Comparison of ENCODE assay signal across 22 mouse cellular contexts in genomic region chr12:93142265-93142664, GRCm38 (mm10).
DNase-seq lines count a peak whose midpoint lies in the region; ATAC-seq and TF ChIP-seq lines count a peak whose summit lies in the region.
"Had no signal": no experiment of that assay in that cellular context is flagged by ENCODE, and none has a peak within 500 bp of the region (broad histone marks: within the 10 kb centered on the region; RNA-seq: fewer than 3 reads in every experiment).

No protein-coding gene starts in this region.

- no peak for TF ChIP-seq CTCF in brain, embryonic 14.5 days (IDR thresholded peaks at IDR 0.05; ENCODE audit: borderline replicate concordance, extremely low read depth, insufficient read depth, insufficient read length)
- TF ChIP-seq CTCF in midbrain, postnatal 0 days (IDR thresholded peaks at IDR 0.05) = no peak

- no peaks in the 10 kb centered on the region for H3K4me1 ChIP-seq in hindbrain, embryonic 12.5 days
- H3K4me1 ChIP-seq in hindbrain, embryonic 16.5 days (ENCODE audit: control insufficient read depth, insufficient read depth, low read depth, low read length) = no peaks in the 10 kb centered on the region
- no peaks in the 10 kb centered on the region for H3K4me1 ChIP-seq in hindbrain, embryonic 13.5 days (replicated peaks)
- H3K4me1 ChIP-seq in midbrain, postnatal 0 days (ENCODE audit: insufficient read depth, low read length) = no peaks in the 10 kb centered on the region
- H3K4me1 ChIP-seq: embryonic facial prominence, embryonic 12.5 days; forebrain, embryonic 13.5 days; heart, embryonic 13.5 days had no signal

- peak; percentile 49 for DNase-seq in brain, embryonic 14.5 days (ENCODE audit: low read depth)
- peak; percentile 11 for DNase-seq in midbrain, postnatal 0 days (ENCODE audit: low spot score)
- DNase-seq: adrenal gland, adult 8-10 months; adrenal gland, postnatal 36 days; cerebellum, adult 11 months; cerebellum, adult 8-10 months; cerebellum, postnatal 14 days; embryo, embryonic 11 days; gastrocnemius, adult 2 months; gastrocnemius, postnatal 25 days; heart, adult 11 months; heart, postnatal 36 days had no signal

- no peak overlapping the region for H3K4me3 ChIP-seq in hindbrain, embryonic 12.5 days
- no peak overlapping the region for H3K4me3 ChIP-seq in hindbrain, embryonic 16.5 days (ENCODE audit: low read length)
- H3K4me3 ChIP-seq in hindbrain, embryonic 13.5 days = no peak overlapping the region
- H3K4me3 ChIP-seq in midbrain, postnatal 0 days (ENCODE audit: low read depth, low read length) = no peak overlapping the region
- H3K4me3 ChIP-seq: embryonic facial prominence, embryonic 12.5 days; forebrain, embryonic 13.5 days; gastrocnemius, adult 2 months; heart, embryonic 13.5 days had no signal

- TF ChIP-seq POLR2A in brain, embryonic 14.5 days (IDR thresholded peaks at IDR 0.05; ENCODE audit: borderline replicate concordance, extremely low read depth, insufficient read depth, insufficient read length, poor library complexity, severe bottlenecking) = no peak

- H3K4me2 ChIP-seq in hindbrain, embryonic 12.5 days (replicated peaks) = no peak overlapping the region
- no peak overlapping the region for H3K4me2 ChIP-seq in hindbrain, embryonic 16.5 days (ENCODE audit: low read length)
- no peak overlapping the region for H3K4me2 ChIP-seq in hindbrain, embryonic 13.5 days
- H3K4me2 ChIP-seq in midbrain, postnatal 0 days (ENCODE audit: low read depth, low read length, poor library complexity, severe bottlenecking) = no peak overlapping the region
- H3K4me2 ChIP-seq: embryonic facial prominence, embryonic 12.5 days; forebrain, embryonic 13.5 days; heart, embryonic 13.5 days had no signal

- no peak overlapping the region for H3K27ac ChIP-seq in hindbrain, embryonic 12.5 days
- no peak overlapping the region for H3K27ac ChIP-seq in hindbrain, embryonic 16.5 days (ENCODE audit: low read depth, low read length)
- H3K27ac ChIP-seq in hindbrain, embryonic 13.5 days = no peak overlapping the region
- H3K27ac ChIP-seq in midbrain, postnatal 0 days (ENCODE audit: low read depth, low read length) = no peak overlapping the region
- H3K27ac ChIP-seq: embryonic facial prominence, embryonic 12.5 days; forebrain, embryonic 13.5 days; gastrocnemius, adult 2 months; heart, embryonic 13.5 days had no signal

- no peak overlapping the region for H3K9ac ChIP-seq in hindbrain, embryonic 12.5 days
- no peak overlapping the region for H3K9ac ChIP-seq in hindbrain, embryonic 16.5 days (ENCODE audit: low read depth, low read length)
- no peak overlapping the region for H3K9ac ChIP-seq in hindbrain, embryonic 13.5 days
- H3K9ac ChIP-seq in midbrain, postnatal 0 days (replicated peaks; ENCODE audit: low read length, poor library complexity, severe bottlenecking) = no peak overlapping the region
- H3K9ac ChIP-seq: embryonic facial prominence, embryonic 12.5 days; forebrain, embryonic 13.5 days; heart, embryonic 13.5 days had no signal

- no peaks in the 10 kb centered on the region for H3K36me3 ChIP-seq in hindbrain, embryonic 12.5 days
- H3K36me3 ChIP-seq in hindbrain, embryonic 16.5 days (ENCODE audit: control insufficient read depth, insufficient read depth, low read length) = no peaks in the 10 kb centered on the region
- H3K36me3 ChIP-seq in hindbrain, embryonic 13.5 days = no peaks in the 10 kb centered on the region
- no peaks in the 10 kb centered on the region for H3K36me3 ChIP-seq in midbrain, postnatal 0 days (ENCODE audit: insufficient read depth, low read length)
- H3K36me3 ChIP-seq: embryonic facial prominence, embryonic 12.5 days; G1E; heart, embryonic 13.5 days had no signal

- H3K27me3 ChIP-seq in hindbrain, embryonic 12.5 days = no peaks in the 10 kb centered on the region
- H3K27me3 ChIP-seq in hindbrain, embryonic 16.5 days (replicated peaks; ENCODE audit: control insufficient read depth, insufficient read depth, low read length) = no peaks in the 10 kb centered on the region
- H3K27me3 ChIP-seq in hindbrain, embryonic 13.5 days = no peaks in the 10 kb centered on the region
- no peaks in the 10 kb centered on the region for H3K27me3 ChIP-seq in midbrain, postnatal 0 days (ENCODE audit: insufficient read depth, low read length)
- H3K27me3 ChIP-seq: embryonic facial prominence, embryonic 12.5 days; forebrain, embryonic 13.5 days; heart, embryonic 13.5 days had no signal

- ATAC-seq in hindbrain, embryonic 12.5 days (ENCODE audit: low FRiP score) = peak; percentile 32; the same call in 1 of the 2 replicates
- ATAC-seq in hindbrain, embryonic 16.5 days = no peak
- peak; percentile 65; the same call in 1 of the 2 replicates for ATAC-seq in hindbrain, embryonic 13.5 days (ENCODE audit: low FRiP score)
- no peak for ATAC-seq in midbrain, postnatal 0 days (ENCODE audit: low FRiP score)
- ATAC-seq in inflammation-experienced regulatory T-cells, adult 6 months = no peak
- ATAC-seq: CD4-positive, CD25-positive, alpha-beta regulatory T cell, adult 4 months; forebrain, embryonic 13.5 days; intestine, postnatal 0 days had no signal

- H3K9me3 ChIP-seq in hindbrain, embryonic 12.5 days (replicated peaks) = no peaks in the 10 kb centered on the region
- no peaks in the 10 kb centered on the region for H3K9me3 ChIP-seq in hindbrain, embryonic 16.5 days (ENCODE audit: control insufficient read depth, low read length)
- H3K9me3 ChIP-seq in hindbrain, embryonic 13.5 days = no peaks in the 10 kb centered on the region
- no peaks in the 10 kb centered on the region for H3K9me3 ChIP-seq in midbrain, postnatal 0 days (ENCODE audit: low read length)
- H3K9me3 ChIP-seq: embryonic facial prominence, embryonic 12.5 days; forebrain, embryonic 13.5 days; heart, embryonic 13.5 days had no signal

- 66% methylated on average over 3 of the region's 3 CpGs for WGBS in hindbrain, embryonic 12.5 days
- 51% methylated on average over 3 of the region's 3 CpGs for WGBS in hindbrain, embryonic 16.5 days
- 41% methylated on average over 3 of the region's 3 CpGs for WGBS in hindbrain, embryonic 13.5 days
- 51% methylated on average over 3 of the region's 3 CpGs for WGBS in midbrain, postnatal 0 days

Comparison
In these comparisons a context has a peak if more than half of its experiments do, and no peak if none do; other contexts are left out.
1. ATAC-seq: peak in hindbrain, embryonic 12.5 days (single experiment) and hindbrain, embryonic 13.5 days (single experiment); none in hindbrain, embryonic 16.5 days (single experiment), midbrain, postnatal 0 days (single experiment) and inflammation-experienced regulatory T-cells, adult 6 months (single experiment).